Mouse (Mus musculus) heart, embryonic 11.5 days (tissue): Measurements from ENCODE around the gene Msi1. TPM values are rescaled to one million over a fixed set of nuclear protein-coding genes. Genes with fewer than 3 reads are reported as not detected.
"Not testable (repeated sequence)": the region's sequence is repeated elsewhere in the genome, so short reads cannot be mapped to it uniquely, and the experiment has no call there.

ENCODE experiments used
- ATAC-seq: fragments of 200-750 bp; cut with Nextera tagmentation; replicated peaks from 2 replicates; pipeline ENCODE4 v1.8.0; 2017; ENCODE audit warnings: moderate library complexity; ENCODE audit not compliant: insufficient number of reproducible peaks, low FRiP score, low TSS enrichment
- H3K27ac ChIP-seq: fragments of 300-500 bp; sonication (generic); 2 replicates; pipeline ENCODE4 v1.5.1; 2014; ENCODE audit warnings: mild to moderate bottlenecking, low read depth, low read length
- H3K27me3 ChIP-seq: fragments of 300-500 bp; sonication (generic); 2 replicates; pipeline ENCODE4 v1.6.1; 2014; ENCODE audit warnings: mild to moderate bottlenecking, low read length, mixed read lengths; ENCODE audit not compliant: control insufficient read depth, insufficient read depth
- H3K36me3 ChIP-seq: fragments of 300-500 bp; sonication (generic); 2 replicates; pipeline ENCODE4 v1.6.1; 2014; ENCODE audit warnings: mild to moderate bottlenecking, low read length, moderate library complexity, mixed read lengths; ENCODE audit not compliant: control insufficient read depth, insufficient read depth
- H3K4me1 ChIP-seq: fragments of 300-500 bp; sonication (generic); 2 replicates; pipeline ENCODE4 v1.6.1; 2014; ENCODE audit warnings: low read length; ENCODE audit not compliant: control insufficient read depth, insufficient read depth
- H3K4me2 ChIP-seq: fragments of 300-500 bp; sonication (generic); 2 replicates; pipeline ENCODE4 v1.6.1; 2014; ENCODE audit warnings: mild to moderate bottlenecking, moderate library complexity
- H3K4me3 ChIP-seq: fragments of 300-500 bp; sonication (generic); 2 replicates; pipeline ENCODE4 v1.5.1; 2014; ENCODE audit warnings: low read depth, low read length
- H3K9ac ChIP-seq: fragments of 300-500 bp; sonication (generic); 2 replicates; pipeline ENCODE4 v1.6.1; 2014; ENCODE audit warnings: mild to moderate bottlenecking, low read depth, low read length, moderate library complexity
- H3K9me3 ChIP-seq: fragments of 300-500 bp; sonication (generic); replicated peaks from 2 replicates; pipeline ENCODE4 v1.6.1; 2016; ENCODE audit warnings: low read length; ENCODE audit not compliant: control insufficient read depth
- WGBS: fragments of 180-500 bp; shearing (Covaris S2); extraction: QIAGEN DNeasy Blood & Tissue Kit; methylation state at CpG from one replicate; pipeline ENCODE4 v1.1.7; 2014; ENCODE audit not compliant: insufficient replicate concordance; 5-methylcytosine and 5-hydroxymethylcytosine counted together
- polyA plus RNA-seq: library from polyadenylated mRNA; unstranded; fragments of >200 nt; fragmentation: Nextera tagmentation; extraction: Ambion mirVana; gene quantifications from 2 replicates; pipeline ENCODE4 v1.2.1, GENCODE M21; 2014

Gene Msi1
- polyA plus RNA-seq, 1 experiment from 2014 or later, result 9.4 TPM

GRCm38 (mm10) chr5:115493441-115493840 is 64.0 kb downstream of the Msi1 start:
- no peak overlapping the region for H3K4me2 ChIP-seq
- 41% methylated on average over 5 of the region's 5 CpGs for WGBS
- no peaks in the 10 kb centered on the region for H3K27me3 ChIP-seq
- no peak overlapping the region for H3K4me3 ChIP-seq
- H3K4me1 ChIP-seq, result peaks cover 10% of the 10 kb centered on the region
- no peak for ATAC-seq
- H3K36me3 ChIP-seq, result no peaks in the 10 kb centered on the region
- no peaks in the 10 kb centered on the region for H3K9me3 ChIP-seq
- H3K27ac ChIP-seq, result 0 out of 2 replicates have a peak overlapping the region, but pooled peaks have one; percentile 1
- no peak overlapping the region for H3K9ac ChIP-seq

GRCm38 (mm10) chr5:115495618-115496017 is 66.2 kb downstream of the Msi1 start:
- 88% methylated on average over 3 of the region's 3 CpGs for WGBS
- not testable (repeated sequence) for H3K9me3 ChIP-seq, H3K27me3 ChIP-seq, H3K36me3 ChIP-seq, ATAC-seq, H3K4me1 ChIP-seq, H3K9ac ChIP-seq, H3K4me2 ChIP-seq, H3K4me3 ChIP-seq, H3K27ac ChIP-seq

- Histone ChIP-seq H3K4me1 (peaks cover 2% of the 10 kb centered on the region), H3K9me3 (no peaks in the 10 kb centered on the region), H3K4me2 (no peak overlapping the region), H3K9ac (no peak overlapping the region), H3K27ac (no peak overlapping the region), H3K27me3 (no peaks in the 10 kb centered on the region), H3K36me3 (no peaks in the 10 kb centered on the region), H3K4me3 (no peak overlapping the region)
- ATAC-seq, result no peak
- 68% methylated on average over 7 of the region's 7 CpGs for WGBS
These were observed 67.6 kb downstream of the Msi1 start for GRCm38 (mm10) chr5:115497033-115497432.

GRCm38 (mm10) chr5:115498307-115499240 is 69.2 kb downstream of the Msi1 start:
- Histone ChIP-seq H3K27me3 (no peaks in the 10 kb centered on the region), H3K9me3 (no peaks in the 10 kb centered on the region), H3K27ac (no peak overlapping the region), H3K36me3 (no peaks in the 10 kb centered on the region), H3K9ac (no peak overlapping the region), H3K4me1 (no peaks in the 10 kb centered on the region), H3K4me3 (no peak overlapping the region), H3K4me2 (no peak overlapping the region)
- no peak for ATAC-seq
- WGBS, result 48% methylated on average over 9 of the region's 9 CpGs

- Histone ChIP-seq H3K4me1 (no peaks in the 10 kb centered on the region), H3K27me3 (no peaks in the 10 kb centered on the region), H3K4me2 (no peak overlapping the region), H3K27ac (no peak overlapping the region), H3K4me3 (no peak overlapping the region), H3K9me3 (no peaks in the 10 kb centered on the region), H3K36me3 (no peaks in the 10 kb centered on the region), H3K9ac (no peak overlapping the region)
- 80% methylated on average over 12 of the region's 12 CpGs for WGBS
- no peak for ATAC-seq
These were observed 71.1 kb downstream of the Msi1 start for GRCm38 (mm10) chr5:115500383-115500935.

- ATAC-seq, result no peak
- Histone ChIP-seq H3K4me2 (no peak overlapping the region), H3K9me3 (no peaks in the 10 kb centered on the region), H3K36me3 (no peaks in the 10 kb centered on the region), H3K4me3 (no peak overlapping the region), H3K27ac (no peak overlapping the region), H3K9ac (no peak overlapping the region), H3K4me1 (peaks cover 10% of the 10 kb centered on the region), H3K27me3 (no peaks in the 10 kb centered on the region)
- WGBS, result 54% methylated on average over 12 of the region's 12 CpGs
These were observed 73.6 kb downstream of the Msi1 start for GRCm38 (mm10) chr5:115503035-115503434.

Other genes starting within 250 kb of the Msi1 start
- gene Cabp1, start 235.2 kb upstream of the Msi1 start, polyA plus RNA-seq, result 0.63 and 1.3 TPM in 2 replicates
- gene Pop5, start 193.8 kb upstream of the Msi1 start, polyA plus RNA-seq, result 86.9 and 90.6 TPM in 2 replicates
- gene Rnf10, start 156.7 kb upstream of the Msi1 start, polyA plus RNA-seq, result 58.0 and 77.3 TPM in 2 replicates
- 79.6 and 81.8 TPM in 2 replicates for gene Coq5, start 149.9 kb upstream of the Msi1 start, polyA plus RNA-seq
- 1,523 and 1,540 TPM in 2 replicates for gene Dynll1, start 128.6 kb upstream of the Msi1 start, polyA plus RNA-seq
- 140 and 149 TPM in 2 replicates for gene Srsf9, start 102.4 kb upstream of the Msi1 start, polyA plus RNA-seq
- 27.0 and 31.0 TPM in 2 replicates for gene Gatc, start 88.4 kb upstream of the Msi1 start, polyA plus RNA-seq
- gene Triap1, start 88.4 kb upstream of the Msi1 start, polyA plus RNA-seq, result 40.4 and 43.9 TPM in 2 replicates
- 1,289 and 1,331 TPM in 2 replicates for gene Cox6a1, start 80.6 kb upstream of the Msi1 start, polyA plus RNA-seq
- 1.0 and 1.2 TPM in 2 replicates for gene Pla2g1b, start 36.7 kb downstream of the Msi1 start, polyA plus RNA-seq
- 15.8 and 19.2 TPM in 2 replicates for gene Sirt4, start 55.1 kb downstream of the Msi1 start, polyA plus RNA-seq
- 11.7 and 14.4 TPM in 2 replicates for gene Pxn, start 77.1 kb downstream of the Msi1 start, polyA plus RNA-seq
- gene Rplp0, start 129.9 kb downstream of the Msi1 start, polyA plus RNA-seq, result 1,182 and 1,275 TPM in 2 replicates
- 29.7 and 33.5 TPM in 2 replicates for gene Gcn1l1, start 135.7 kb downstream of the Msi1 start, polyA plus RNA-seq
- 19.2 and 20.1 TPM in 2 replicates for gene Rab35, start 202.3 kb downstream of the Msi1 start, polyA plus RNA-seq